Mouse (Mus musculus): Measurements from ENCODE around the gene Atp10a.

Atp10a gene

DNA sequence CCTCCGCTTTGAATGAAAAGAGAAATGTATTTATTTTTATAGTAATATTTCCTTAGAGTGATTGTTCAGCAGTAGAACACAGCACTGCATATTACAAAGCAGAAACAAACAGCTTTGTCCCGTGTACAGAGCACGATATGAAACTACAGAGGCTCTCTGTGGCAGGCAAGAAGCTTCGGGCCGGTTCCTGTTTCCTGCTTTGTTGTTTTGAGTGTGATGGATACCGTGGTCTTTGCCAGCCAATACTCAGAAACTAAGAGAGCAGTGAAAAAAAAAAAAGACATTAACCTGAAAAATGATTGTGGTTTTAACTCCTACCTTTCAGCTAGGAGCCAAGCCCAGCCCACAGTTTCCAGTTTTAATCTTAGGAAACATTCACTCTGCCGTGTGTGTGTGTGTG is 55.8 kb downstream of the Atp10a start:
- TF ChIP-seq GATA4 (IDR thresholded peaks at IDR 0.05; ENCODE audit: insufficient replicate concordance, low read length) = no peak

DNA sequence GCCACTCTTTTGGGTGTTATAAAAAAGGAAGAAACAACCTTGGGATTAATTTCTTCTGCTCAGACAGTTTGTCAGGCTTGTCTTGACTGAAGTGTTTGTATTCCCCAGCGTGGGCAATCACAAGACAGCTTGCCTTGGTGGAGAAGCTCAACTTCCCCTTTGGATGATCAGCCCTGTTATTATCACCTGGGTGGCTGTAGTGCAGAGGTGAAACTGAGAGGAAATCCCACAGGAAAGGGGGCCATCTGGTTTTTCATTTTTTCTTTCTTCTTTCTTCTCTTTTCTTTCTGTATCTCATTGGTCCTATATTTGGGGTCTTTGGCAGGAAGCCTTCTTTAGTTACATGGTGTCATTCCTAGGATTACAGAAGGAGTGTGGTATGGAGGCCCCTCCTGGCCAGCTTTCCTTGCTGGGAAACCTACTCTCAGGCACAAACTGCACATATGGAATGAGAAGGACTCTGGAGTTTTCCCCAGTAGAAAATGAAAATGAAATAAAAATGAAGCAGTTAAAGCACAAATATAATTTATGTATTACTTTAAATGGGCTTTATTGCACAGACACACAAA is 59.7 kb downstream of the Atp10a start:
- no peak for TF ChIP-seq GATA4 (IDR thresholded peaks at IDR 0.05; ENCODE audit: insufficient replicate concordance, low read length)

DNA sequence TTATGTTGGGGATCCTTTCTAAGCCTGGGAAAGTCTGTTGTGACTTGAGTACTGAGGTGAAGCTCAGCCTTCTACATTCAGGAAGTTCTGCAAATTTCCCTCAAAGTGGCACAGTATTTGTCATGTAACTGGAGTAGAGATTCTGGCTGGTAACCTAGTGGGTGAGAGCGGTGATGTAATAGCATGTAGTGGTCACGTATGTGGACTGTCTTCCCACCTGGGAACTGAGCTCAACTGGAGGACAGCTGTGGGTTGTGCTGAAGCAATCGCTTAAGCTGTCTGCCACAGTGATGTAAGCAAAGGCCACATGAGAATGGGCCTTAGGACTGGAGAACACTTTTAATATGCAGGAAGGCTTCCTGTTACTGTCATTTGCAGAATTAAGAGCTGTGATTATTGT is 60.7 kb downstream of the Atp10a start:
- TF ChIP-seq GATA4 (IDR thresholded peaks at IDR 0.05; ENCODE audit: insufficient replicate concordance, low read length) = no peak

DNA sequence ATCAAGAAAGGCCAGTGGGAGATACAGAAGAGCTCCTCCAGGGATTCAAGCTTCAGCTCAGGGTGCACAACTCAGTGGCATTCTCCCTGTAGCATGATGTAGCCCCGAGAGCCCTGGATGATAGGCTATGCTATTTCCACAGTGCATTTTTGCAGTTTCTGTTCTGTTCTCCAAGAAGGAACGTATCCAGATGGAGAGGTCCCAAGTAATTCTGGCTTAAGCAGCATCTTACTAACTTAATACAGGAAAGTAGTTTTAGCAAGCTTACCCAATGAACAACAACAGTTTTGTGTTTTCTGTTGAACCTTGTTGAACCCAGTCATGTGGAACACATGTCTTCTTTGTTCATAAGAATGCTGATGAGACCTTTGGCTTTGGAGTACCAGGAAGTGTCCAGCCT is 62.6 kb downstream of the Atp10a start:
- no peak for TF ChIP-seq GATA4 (IDR thresholded peaks at IDR 0.05; ENCODE audit: insufficient replicate concordance, low read length)

DNA sequence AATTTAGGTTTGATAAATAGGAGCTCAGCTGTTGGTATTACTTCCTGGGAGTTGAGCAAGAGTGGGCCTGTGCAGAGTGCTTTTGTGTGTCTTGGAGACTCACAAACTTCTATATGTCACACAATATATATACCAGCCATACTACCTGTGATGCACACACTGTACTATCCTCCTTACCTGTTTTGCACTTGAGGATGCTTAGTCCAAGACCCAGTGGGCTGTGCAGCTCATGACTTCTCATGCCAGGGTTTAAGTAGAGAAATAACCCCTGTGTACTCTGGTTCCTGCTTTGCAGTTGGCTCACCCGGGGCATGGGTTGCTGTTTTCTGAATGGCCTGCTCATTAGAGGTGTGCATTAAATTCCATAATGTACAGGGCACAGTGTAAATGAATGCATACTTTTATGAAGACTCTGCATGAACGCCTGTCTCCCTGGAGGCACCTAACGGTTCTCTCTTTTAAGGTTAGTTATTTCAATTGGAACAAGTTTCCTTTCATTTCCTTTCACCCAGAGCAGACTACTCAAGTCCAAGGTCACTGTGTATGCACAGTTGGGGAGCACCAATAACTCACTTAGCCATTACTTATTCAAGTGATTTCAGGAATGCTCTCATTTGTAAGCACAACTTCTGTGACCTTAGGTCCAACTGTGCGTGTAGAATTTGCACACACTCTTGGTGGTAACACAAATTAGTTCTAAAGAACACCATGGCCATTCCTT is 63.4 kb downstream of the Atp10a start:
- no peak for TF ChIP-seq GATA4 (IDR thresholded peaks at IDR 0.05; ENCODE audit: insufficient replicate concordance, low read length)

DNA sequence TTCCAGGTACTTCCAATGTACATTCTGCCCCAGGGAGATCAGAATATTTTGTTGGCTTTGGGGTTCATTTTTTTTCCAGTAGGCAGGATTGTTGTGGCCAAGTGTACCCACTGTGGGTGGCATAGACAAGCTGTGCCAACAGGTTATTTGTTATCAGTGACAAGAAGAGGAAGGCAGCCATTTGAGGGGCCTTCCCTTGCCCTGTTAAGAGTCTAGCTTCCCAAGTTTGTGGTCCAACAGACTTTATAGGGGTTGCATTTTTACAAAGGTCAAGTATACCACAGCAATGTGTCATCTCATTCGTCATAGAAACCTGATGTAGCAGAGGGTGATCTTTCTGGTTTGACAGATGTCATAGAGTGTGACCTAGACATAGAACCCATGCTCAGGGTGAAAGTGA is 66.3 kb downstream of the Atp10a start:
- TF ChIP-seq GATA4 (IDR thresholded peaks at IDR 0.05; ENCODE audit: insufficient replicate concordance, low read length) = no peak

DNA sequence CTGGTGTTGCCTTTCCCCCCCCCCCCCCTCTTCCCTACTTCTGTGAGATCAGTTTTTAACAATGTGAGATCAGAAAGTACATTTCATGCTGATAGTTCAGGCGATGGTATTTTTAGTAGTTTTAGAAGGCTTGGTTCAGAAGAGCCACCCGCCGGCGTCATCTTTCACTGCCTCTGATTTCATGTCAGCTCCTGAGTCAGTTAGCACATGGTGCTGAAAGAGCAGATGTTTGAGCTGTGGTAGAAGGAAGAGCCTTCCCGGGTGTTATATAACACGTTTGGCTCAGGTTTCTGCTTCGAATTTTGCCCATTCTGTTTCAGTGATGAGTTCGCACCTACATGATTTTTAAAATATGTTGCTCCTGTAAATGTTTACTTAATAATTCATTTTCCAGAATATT is 74.2 kb downstream of the Atp10a start:
- TF ChIP-seq GATA4 (IDR thresholded peaks at IDR 0.05; ENCODE audit: insufficient replicate concordance, low read length) = no peak

DNA sequence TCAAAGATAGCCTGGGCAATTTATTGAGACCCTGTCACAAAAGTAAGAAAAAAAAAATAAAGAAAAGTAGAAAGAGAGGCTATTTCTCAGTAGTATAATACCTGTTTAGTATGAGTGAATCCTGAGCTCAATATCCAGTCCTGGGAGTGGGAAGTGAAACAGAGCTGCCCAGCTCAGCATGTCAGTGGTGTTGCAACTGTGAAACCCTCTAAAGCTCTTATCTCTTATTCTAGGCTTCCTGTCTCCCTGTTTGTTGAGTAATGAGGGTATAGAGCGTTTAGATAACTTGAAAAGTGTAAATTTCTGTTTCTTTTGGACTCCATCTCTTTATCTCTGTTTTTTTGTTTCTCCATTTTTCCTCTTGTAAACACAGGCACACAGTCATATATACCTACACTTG is 74.9 kb downstream of the Atp10a start:
- TF ChIP-seq GATA4 (IDR thresholded peaks at IDR 0.05; ENCODE audit: insufficient replicate concordance, low read length) = no peak

DNA sequence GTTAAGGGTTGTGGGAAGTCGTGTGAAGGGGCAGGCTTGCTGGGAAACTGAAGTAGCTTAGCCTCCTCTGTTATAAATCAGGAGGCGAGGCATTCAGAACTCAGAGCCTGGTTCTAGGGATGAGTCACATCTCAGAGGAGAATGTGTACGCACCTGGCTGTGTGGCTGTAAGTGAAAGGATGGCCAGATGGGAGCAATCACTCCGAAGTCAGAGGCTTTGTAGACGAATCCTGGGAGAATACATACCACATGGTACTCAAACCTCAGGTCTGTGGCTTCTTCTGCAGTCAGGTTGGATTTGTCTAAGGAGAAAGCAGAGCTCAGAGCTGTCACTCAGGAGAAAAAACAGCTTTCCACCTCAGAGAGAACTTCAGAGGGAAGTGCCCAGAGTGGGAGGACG is 76.4 kb downstream of the Atp10a start:
- no peak for TF ChIP-seq GATA4 (IDR thresholded peaks at IDR 0.05; ENCODE audit: insufficient replicate concordance, low read length)

DNA sequence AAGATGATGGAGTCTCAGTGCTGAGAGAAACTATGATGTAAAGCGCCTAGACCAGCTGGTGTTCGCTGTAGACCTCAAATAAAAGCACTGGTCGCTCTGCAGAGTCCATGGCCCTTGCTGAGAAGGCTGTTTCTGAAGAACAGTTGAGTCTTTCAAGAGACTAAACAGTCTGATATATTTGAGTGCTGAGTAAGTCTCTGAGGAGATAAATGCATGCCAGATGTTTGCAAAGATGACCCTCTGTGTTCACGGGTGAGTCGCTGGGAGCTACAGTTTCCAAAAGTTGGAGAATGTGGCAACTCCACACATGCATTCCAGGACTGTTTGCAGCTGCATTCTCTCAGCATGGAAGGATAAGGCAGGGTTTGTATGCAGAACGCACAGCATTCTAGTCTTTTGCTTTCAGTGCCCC is 77.5 kb downstream of the Atp10a start:
- no peak for TF ChIP-seq GATA4 (IDR thresholded peaks at IDR 0.05; ENCODE audit: insufficient replicate concordance, low read length)

DNA sequence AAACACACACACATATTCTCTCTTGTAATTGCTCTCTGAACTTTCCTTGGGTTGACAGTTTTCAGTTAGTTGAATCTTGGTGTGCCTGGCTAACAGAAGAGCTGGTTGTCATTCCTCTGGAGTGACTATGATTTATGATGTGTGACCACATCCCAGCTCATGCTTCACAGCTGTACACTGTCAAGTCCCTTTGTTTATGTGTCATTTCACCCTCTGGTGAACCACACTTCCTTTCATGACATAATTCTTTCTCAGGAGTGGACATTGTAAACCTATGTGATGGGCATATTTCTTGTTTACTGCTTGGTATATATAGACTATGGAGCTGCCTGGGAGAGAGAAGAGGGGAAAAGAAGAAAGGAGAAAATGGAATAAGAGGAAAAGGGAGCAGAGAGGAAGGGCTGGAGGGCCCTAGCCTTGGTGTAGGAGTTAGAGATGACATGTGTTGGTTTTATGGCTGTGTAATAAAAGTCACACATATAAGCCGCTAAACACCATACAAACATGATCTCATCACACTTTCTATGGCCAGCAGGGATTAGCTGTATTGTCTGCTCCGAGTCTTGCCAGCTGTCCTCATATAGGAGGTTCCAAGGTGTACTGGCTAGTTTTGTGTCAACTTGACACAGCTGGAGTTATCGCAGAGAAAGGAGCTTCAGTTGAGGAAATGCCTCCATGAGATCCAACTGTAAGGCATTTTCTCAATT is 81.0 kb downstream of the Atp10a start:
- TF ChIP-seq GATA4 (IDR thresholded peaks at IDR 0.05; ENCODE audit: insufficient replicate concordance, low read length) = no peak

DNA sequence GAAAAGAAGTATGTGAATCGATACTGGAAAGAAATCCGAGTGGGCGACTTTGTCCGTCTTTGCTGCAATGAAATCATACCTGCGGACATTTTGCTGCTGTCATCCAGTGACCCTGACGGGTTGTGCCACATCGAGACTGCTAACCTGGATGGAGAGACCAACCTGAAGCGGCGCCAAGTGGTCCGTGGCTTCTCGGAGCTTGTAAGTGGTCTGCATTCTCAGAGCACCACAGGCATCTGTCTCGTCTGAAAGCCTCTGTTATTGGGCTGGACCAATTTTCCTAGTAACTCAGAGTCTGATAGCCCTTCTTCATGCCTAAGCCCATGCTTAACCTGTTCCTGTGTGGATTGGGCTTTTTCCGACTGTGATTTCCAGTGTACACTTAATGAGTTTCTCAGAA is 84.2 kb downstream of the Atp10a start:
- TF ChIP-seq GATA4 (IDR thresholded peaks at IDR 0.05; ENCODE audit: insufficient replicate concordance, low read length) = no peak

DNA sequence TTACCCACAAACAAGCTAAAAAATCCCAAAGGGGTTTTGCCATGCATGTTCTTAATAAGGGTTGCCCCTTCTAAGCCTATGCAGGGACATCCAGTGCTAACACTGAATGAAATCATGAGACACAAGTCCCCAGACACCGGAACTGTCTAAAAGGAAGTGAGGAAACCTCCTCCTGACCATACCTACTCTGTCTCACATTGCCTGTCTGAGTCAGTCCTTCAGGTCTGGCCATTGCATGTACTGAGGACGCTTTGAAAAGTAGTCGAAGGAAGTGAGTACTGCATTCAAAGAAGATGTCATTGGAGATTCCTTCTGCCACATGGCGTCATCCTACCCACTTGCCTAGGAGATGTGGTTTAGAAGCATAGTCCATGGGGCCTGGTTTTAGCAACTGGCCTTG is 84.9 kb downstream of the Atp10a start:
- TF ChIP-seq GATA4 (IDR thresholded peaks at IDR 0.05; ENCODE audit: insufficient replicate concordance, low read length) = no peak

DNA sequence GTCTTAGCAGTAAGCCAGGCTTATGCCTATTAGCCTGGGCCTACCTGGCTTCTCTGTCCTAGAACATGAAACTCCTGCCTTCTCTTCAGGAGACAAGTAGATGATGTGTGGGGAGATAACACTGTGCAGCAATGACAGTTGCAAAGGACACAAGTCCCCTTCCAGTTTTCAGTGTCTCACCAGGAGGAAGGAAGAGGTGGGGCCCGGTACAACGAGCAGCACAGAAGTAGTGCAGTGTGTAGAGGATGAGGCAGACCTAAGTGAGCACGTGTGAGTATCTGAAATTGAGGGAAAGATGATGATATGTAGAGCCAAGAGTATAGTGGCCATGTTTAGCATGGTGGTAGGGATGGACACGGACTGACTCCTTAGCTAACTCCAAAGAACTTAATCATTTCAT is 86.0 kb downstream of the Atp10a start:
- TF ChIP-seq GATA4 (IDR thresholded peaks at IDR 0.05; ENCODE audit: insufficient replicate concordance, low read length) = no peak

DNA sequence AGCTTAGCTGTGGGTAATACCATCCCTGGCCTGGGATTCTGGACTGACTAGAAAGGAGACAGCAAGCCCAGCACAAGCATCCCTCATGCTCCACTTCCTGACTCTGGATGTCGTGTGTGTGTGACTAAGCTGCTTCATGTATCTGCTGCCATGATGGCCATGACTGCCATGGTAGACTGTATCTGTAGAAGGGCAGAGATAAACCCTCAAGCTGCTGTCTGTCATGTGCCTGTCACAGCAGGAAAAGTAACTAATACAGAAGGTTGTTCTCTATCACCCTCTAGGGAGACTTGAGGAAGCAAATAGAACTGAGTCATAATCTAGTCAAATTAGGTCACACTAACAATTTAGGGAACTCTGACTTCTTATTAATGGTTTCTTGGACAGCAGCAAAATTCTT is 86.7 kb downstream of the Atp10a start:
- TF ChIP-seq GATA4 (IDR thresholded peaks at IDR 0.05; ENCODE audit: insufficient replicate concordance, low read length) = no peak

Data from liver, adult (tissue).